Mouse (Mus musculus): ENCODE results near the gene Tpd52l2. TPM values are rescaled to one million over a fixed set of nuclear protein-coding genes. Genes with fewer than 3 reads are reported as not detected.

Tpd52l2 gene
- polyA plus RNA-seq, 1 experiment = 26.8 TPM

GRCm38 (mm10) chr2:181525526-181525925, 28.6 kb downstream of the Tpd52l2 start:
- DNase-seq (ENCODE audit: low read depth, low spot score) = peak; percentile 58
- 42% methylated on average over 5 of the region's 5 CpGs for WGBS

GRCm38 (mm10) chr2:181529076-181529475, 32.1 kb downstream of the Tpd52l2 start:
- no peak for DNase-seq (ENCODE audit: low read depth, low spot score)
- 55% methylated on average over 1 of the region's 1 CpGs for WGBS

- 93% methylated on average over 3 of the region's 3 CpGs for WGBS
- DNase-seq (ENCODE audit: low read depth, low spot score) = no peak
These were observed 35.6 kb downstream of the Tpd52l2 start for GRCm38 (mm10) chr2:181532589-181532988.

GRCm38 (mm10) chr2:181536410-181536809, 39.5 kb downstream of the Tpd52l2 start:
- DNase-seq (ENCODE audit: low read depth, low spot score) = no peak
- 79% methylated on average over 2 of the region's 2 CpGs for WGBS

GRCm38 (mm10) chr2:181537444-181538047, 40.6 kb downstream of the Tpd52l2 start:
- DNase-seq (ENCODE audit: low read depth, low spot score) = no peak
- WGBS = 74% methylated on average over 2 of the region's 2 CpGs

- no peak for DNase-seq (ENCODE audit: low read depth, low spot score)
- WGBS = 71% methylated on average over 6 of the region's 6 CpGs
These were observed 44.9 kb downstream of the Tpd52l2 start for GRCm38 (mm10) chr2:181541761-181542380.

- DNase-seq (ENCODE audit: low read depth, low spot score) = no peak
- 96% methylated on average over 7 of the region's 7 CpGs for WGBS
These were observed 49.2 kb downstream of the Tpd52l2 start for GRCm38 (mm10) chr2:181546142-181546541.

- 65% methylated on average over 1 of the region's 1 CpGs for WGBS
- DNase-seq (ENCODE audit: low read depth, low spot score) = no peak
These were observed 51.3 kb downstream of the Tpd52l2 start for GRCm38 (mm10) chr2:181548227-181548626.

GRCm38 (mm10) chr2:181548682-181549081, 51.7 kb downstream of the Tpd52l2 start:
- DNase-seq (ENCODE audit: low read depth, low spot score) = no peak
- 79% methylated on average over 5 of the region's 5 CpGs for WGBS

GRCm38 (mm10) chr2:181550233-181550632, 53.3 kb downstream of the Tpd52l2 start:
- no peak for DNase-seq (ENCODE audit: low read depth, low spot score)
- 87% methylated on average over 2 of the region's 2 CpGs for WGBS

GRCm38 (mm10) chr2:181553772-181554171, 56.8 kb downstream of the Tpd52l2 start:
- no peak for DNase-seq (ENCODE audit: low read depth, low spot score)

- WGBS = 89% methylated on average over 3 of the region's 3 CpGs
- no peak for DNase-seq (ENCODE audit: low read depth, low spot score)
These were observed 70.4 kb downstream of the Tpd52l2 start for GRCm38 (mm10) chr2:181567338-181567737.

Other genes starting within 250 kb of the Tpd52l2 start
- 17.5 and 24.8 TPM in 2 replicates for gene Gmeb2, start 209.1 kb upstream of the Tpd52l2 start, polyA plus RNA-seq (2012; rRNA removed)
- 2.8 and 4.3 TPM in 2 replicates for gene Stmn3, start 182.6 kb upstream of the Tpd52l2 start, polyA plus RNA-seq (2012; rRNA removed)
- 39.6 and 46.1 TPM in 2 replicates for gene Rtel1, start 177.4 kb upstream of the Tpd52l2 start, polyA plus RNA-seq (2012; rRNA removed)
- gene Zgpat, start 132.2 kb upstream of the Tpd52l2 start, polyA plus RNA-seq (2012; rRNA removed) = 16.7 and 26.7 TPM in 2 replicates
- gene Arfrp1, start 131.7 kb upstream of the Tpd52l2 start, polyA plus RNA-seq (2012; rRNA removed) = 29.3 and 29.6 TPM in 2 replicates
- gene Lime1, start 117.1 kb upstream of the Tpd52l2 start, polyA plus RNA-seq (2012; rRNA removed) = 37.6 and 48.7 TPM in 2 replicates
- 1.6 and 1.7 TPM in 2 replicates for gene Zbtb46, start 37.7 kb upstream of the Tpd52l2 start, polyA plus RNA-seq (2012; rRNA removed)
- 0.05 and 0.11 TPM in 2 replicates for gene Abhd16b, start 3.9 kb upstream of the Tpd52l2 start, polyA plus RNA-seq (2012; rRNA removed)
- gene Dnajc5, start 23.3 kb downstream of the Tpd52l2 start, polyA plus RNA-seq (2012; rRNA removed) = 38.0 and 53.9 TPM in 2 replicates
- gene Uckl1, start 87.8 kb downstream of the Tpd52l2 start, polyA plus RNA-seq (2012; rRNA removed) = 132 and 189 TPM in 2 replicates
- gene Prpf6, start 94.7 kb downstream of the Tpd52l2 start, polyA plus RNA-seq (2012; rRNA removed) = 12.2 and 16.0 TPM in 2 replicates
- 8.9 and 18.8 TPM in 2 replicates for gene Zfp512b, start 95.7 kb downstream of the Tpd52l2 start, polyA plus RNA-seq (2012; rRNA removed)
- gene Samd10, start 102.1 kb downstream of the Tpd52l2 start, polyA plus RNA-seq (2012; rRNA removed) = 23.4 and 28.4 TPM in 2 replicates
- gene Gm29797, start 159.9 kb downstream of the Tpd52l2 start, polyA plus RNA-seq (2012; rRNA removed) = 0.20 and 0.33 TPM in 2 replicates
- 14.3 and 18.2 TPM in 2 replicates for gene Sox18, start 174.5 kb downstream of the Tpd52l2 start, polyA plus RNA-seq (2012; rRNA removed)
- gene Tcea2, start 183.2 kb downstream of the Tpd52l2 start, polyA plus RNA-seq (2012; rRNA removed) = 4.5 and 5.0 TPM in 2 replicates
- gene Rgs19, start 196.8 kb downstream of the Tpd52l2 start, polyA plus RNA-seq (2012; rRNA removed) = 25.9 and 29.2 TPM in 2 replicates
- gene Lkaaear1, start 201.3 kb downstream of the Tpd52l2 start, polyA plus RNA-seq (2012; rRNA removed) = not detected in 2 replicates
- gene Oprl1, start 217.9 kb downstream of the Tpd52l2 start, polyA plus RNA-seq (2012; rRNA removed) = 0.27 and 0.41 TPM in 2 replicates

All from large intestine, adult 2 months (tissue).